Mouse (Mus musculus): ENCODE measurements around the gene Rere.
A peak's percentile ranks its signal among the peaks of the same experiment; 100 is the strongest.

Gene Rere

DNA sequence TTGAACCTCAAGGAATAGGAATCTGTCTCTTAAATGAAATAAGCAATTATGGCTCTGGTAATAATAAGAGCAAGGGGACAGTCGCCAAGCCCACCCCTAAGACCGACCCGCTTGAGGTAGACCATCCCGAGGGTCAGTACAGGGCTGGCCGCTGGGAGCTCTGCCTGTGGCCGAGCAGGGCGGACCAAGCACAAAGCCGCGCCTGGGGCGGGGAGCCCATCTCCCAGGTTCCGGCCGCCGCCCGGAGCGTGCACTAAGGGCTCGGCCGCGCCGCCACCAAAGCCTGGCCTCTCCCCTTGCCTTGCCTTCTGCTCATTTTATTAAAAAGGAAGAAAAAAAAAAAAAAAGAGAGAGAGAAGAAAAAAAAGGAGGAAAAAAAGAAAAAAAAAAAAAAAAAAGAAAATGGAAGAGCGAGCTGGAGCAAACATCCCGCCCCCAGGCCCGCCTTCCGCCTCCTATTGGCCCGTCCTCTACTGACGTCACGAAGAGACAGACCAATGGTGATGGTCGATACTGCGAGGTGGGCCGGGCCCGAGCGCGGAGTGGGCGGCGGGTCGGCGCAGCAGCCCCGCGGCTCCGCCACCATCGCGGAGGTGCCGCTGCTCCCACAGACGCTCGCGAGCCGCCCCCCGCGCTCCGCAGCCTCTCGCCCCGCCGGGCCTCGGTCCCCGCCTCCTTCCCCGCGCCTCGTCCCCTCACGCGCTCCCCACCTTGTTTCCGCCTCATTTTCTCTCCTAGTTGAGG is at the start of gene Rere:
Rere (plus strand) TSS at position 629 of the 744 bp plus-strand sequence.
- peak; percentile 97 for DNase-seq (ENCODE audit: low read depth, low spot score)

DNA sequence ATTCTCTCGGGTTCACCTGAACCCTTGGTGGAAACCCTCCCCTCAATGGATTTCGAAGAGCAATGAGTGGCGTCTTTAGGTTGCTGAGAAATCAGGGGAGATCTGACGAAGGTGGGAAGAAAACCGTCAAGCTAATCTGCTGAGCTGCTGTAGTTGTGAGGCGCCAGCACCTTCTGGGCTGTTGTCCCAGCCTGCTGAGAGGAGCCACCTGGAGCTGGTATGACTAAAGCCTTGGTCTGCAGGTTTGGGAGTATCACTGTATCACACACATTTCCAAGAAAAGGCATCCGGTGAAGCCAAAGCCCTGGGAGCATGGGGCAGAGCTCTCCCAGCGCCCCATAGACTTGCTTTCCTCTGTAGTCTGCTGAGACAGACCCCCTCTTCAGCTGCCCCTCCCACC is 49.6 kb upstream of the Rere start:
- DNase-seq (ENCODE audit: low read depth, low spot score), result peak; percentile 77

DNA sequence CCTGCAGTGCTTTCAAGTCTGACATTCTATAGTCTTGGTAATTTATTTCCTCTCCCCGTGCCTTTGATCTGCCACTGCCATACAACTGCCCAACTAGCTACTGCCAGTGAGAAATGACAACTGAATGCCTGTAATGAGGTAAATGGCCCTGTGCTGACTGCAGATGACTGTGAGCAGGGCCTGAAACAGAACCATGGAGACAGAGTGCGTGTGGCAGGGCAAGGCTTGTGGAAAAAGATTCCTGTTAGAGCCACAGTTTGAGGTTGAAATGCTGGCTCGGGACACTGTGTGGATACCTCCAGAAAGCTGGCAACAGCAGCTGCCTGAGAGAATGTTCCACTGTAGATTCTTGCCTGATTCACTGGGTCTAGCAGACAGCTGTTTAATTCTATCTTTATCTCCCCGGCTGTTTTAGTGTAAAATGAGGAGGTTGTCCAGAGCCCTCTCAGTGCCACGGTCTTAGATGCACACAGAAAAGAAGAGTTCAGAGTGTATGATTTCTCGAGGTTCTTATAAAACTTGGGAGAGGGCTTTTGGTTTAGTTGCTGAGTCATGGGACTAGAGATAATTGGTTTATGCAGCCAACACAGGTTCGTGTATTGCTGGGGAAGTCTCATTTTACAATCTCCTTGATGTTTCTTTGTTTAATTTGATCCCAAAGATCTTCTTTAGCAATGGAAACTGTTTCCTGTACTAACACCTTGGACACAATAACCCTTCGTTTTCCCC is 46.7 kb upstream of the Rere start:
- no peak for DNase-seq (ENCODE audit: low read depth, low spot score)

DNA sequence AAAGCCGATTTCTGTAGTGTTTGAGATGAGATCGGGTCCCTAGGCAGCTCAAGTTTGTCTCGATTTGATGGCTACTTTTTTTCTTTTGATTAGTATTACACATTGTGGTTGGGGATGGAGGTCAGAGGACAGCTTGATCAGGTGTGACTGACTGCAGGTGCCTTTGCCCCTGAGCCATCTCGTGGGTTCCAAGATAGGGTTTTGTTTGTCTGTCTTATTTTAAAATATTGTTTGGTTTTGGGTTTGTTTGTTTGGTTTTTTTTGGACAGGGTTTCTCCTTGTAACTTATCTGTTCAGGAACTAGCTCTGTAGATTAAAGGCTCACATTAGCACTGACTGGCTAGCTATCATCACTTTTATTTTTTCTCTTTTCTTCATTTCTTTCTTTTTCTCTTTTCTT is 45.9 kb upstream of the Rere start:
- DNase-seq (ENCODE audit: low read depth, low spot score), result no peak

DNA sequence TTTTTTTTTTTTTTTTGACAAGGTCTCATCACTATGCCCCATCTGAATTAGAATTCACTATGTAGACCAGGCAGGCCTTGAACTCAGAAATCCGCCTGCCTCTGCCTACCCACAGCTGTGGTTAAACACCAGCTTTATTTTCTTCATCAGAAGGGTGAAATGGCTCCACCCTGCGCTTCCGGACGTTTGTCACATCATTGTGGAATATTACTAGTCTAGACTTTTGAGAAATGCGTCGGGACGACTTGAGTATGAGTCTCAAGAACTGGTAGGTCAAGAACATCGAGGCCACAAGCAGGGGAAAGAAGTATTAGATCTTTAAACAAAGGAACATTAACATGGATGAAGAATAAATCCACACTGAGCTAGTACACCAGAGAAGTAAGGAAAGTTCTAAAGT is 45.4 kb upstream of the Rere start:
- no peak for DNase-seq (ENCODE audit: low read depth, low spot score)

DNA sequence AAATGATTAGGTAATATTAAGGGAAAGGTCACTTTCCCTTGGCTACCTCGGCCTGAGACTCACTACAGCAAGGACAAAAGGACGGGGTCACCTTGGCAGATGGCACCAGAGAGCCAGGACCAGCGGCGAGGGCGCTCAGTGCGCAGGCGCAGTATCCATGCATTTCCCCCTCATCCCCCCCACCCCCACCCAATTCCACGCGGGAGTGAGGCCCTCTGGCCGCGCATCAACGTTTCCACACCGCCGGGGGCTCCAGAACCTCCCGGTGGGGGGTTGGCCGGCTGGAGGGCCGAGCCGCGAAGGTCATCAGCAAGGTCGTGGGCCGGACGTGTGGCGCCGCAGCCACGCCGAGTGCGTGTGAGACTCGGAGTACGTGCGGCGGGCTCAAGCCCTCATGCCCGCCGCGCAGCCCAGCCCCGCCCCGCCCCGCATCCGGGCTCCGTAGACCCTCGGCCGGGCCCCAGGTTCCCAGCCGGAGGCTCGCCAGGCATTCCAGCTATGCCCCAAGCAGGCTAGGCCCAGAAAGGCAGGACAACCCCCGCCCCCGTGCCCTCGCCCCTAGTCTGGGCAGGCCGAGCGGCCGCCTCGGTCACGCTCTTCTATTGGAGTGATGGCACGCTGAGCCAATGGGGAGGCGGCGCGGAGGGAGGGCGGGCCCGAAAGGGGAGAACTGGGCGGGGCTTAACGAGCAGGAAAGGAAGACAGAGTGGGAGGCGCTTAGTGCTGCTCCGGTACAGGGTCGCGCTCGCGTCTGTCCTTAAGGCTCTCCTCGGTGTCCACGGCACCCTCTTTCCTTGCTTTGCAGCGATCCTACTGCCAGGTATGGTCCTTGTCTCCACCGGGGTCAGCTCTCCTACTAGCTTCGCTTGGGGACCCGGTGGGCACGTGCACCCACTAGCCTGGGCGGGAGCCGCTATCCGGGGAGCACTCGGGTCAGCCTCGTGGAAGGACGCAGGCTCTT is 44.6 kb upstream of the Rere start, which contains the start of gene Eno1:
Eno1 (plus strand) TSS at position 201 of the 961 bp plus-strand sequence.
- peak; percentile 97 for DNase-seq (ENCODE audit: low read depth, low spot score)

DNA sequence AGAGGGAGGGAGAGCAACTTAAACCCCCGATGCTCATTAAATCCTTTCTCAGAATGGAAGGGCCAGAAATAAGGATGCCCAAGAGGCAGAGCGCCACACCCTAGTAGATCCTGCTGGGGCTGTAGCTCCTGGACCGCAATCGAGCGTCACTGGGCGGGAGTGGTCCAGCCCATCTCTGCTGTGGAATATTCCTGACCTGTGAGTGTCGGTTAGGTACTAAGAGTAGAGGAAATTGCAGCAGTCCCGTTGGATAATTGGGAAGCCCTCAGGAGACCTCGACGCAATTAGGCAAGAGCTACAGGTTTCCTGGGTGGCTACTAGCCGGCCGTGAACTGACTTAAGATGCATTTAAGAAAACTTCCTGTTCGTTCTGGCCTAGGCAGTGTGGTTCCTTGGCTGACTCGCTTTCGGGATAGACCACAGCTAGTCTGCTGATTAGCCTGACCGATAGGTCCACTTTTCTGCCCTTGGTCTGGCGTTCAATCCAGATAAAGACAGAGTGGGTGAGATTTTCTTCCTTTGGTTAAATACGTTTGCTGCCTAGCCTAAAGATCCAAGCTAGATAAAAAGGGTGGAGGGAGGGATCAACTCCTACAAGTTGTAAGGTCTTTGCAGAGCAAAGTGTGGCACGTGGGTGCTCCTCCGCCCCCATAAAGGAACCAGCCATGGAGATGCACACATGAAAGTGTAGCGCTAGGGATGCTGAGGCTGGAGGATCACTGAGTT is 43.6 kb upstream of the Rere start:
- no peak for DNase-seq (ENCODE audit: low read depth, low spot score)

DNA sequence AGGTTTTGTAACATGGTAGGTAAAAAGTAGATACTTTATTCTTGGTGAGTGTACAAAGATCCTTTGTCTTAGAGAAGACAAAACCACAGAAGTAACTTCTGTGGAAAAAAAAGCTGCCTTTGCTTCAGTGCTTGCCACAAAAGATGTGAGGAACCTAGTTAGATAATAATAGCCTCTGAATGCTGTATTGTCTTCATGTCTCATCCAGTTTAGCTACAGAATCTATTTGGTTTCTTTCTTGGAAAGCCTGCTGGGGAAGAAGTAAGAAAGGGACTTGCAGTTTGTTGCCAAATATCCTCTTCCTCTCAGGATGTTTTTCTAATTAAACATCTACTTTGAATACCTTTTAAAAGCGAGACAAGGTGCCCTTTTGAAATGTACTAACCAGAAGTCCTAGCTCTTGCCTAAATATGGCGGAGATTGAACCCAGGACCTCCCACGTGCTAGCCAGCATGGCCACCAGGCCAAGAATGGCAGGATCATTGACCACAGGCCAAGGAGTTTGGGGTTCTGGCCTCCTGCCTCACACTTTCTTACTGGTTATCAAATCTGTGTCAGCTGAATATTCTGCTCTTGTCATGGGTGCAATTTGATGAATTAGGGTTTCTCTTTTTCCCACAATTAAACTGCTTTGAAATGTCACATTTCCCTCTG is 42.9 kb upstream of the Rere start:
- no peak for DNase-seq (ENCODE audit: low read depth, low spot score)

DNA sequence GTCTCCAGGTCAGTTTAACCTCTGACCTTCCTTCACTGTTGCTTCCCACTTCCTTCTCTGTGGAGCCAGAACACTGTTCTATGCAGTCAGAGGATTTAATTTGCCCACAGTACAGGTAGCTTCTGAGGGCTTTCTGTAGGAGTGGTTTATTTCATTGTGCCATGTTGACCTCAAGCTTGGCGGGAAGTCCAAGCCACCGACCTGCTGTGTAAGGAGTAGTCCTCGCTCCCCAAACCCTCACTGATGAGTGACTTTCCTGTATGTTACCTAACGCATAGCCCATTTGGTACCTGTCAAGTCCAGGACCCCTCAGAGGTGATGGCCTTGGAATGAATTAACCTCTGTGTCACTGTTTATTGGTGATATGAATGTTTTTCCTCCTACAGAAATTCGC is 42.4 kb upstream of the Rere start:
- no peak for DNase-seq (ENCODE audit: low read depth, low spot score)

DNA sequence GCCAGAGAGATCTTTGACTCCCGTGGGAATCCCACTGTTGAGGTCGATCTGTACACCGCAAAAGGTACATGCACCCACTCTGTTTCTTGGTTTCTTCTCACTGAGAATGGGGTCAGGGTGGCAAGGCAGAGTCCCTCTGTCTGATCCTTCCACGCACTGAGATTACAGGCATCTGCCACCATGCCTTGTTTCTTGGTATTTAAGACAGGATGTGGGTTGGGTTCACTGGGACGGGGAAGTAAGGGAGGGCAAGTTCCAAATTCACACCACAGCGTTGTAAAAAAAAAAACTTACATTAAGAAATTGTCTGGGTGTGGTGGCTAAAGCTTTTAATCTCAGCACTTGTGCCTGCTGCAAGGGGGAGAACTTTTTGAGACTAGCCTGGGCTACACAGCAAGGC is 41.9 kb upstream of the Rere start:
- DNase-seq (ENCODE audit: low read depth, low spot score), result no peak

DNA sequence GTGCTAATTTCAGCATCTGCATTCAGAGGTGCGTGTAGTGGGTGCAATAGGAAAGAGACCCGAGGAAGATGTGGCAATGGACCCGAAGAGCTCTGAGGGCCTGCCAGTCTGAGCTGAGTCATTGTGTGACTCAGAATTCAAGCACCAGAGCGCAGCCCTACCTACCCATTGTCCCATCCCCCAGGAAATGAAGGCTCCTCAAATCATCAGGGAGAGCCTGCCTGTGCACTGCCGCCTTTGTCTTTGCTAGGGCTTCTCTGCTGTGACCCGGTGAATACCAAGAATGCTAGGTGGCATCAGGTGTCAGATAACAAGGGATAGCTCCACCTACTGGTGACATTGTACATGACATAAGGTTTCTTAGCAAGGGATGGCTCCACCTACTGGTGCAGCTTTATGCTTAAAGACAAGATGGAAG is 41.5 kb upstream of the Rere start:
- DNase-seq (ENCODE audit: low read depth, low spot score), result peak; percentile 91

DNA sequence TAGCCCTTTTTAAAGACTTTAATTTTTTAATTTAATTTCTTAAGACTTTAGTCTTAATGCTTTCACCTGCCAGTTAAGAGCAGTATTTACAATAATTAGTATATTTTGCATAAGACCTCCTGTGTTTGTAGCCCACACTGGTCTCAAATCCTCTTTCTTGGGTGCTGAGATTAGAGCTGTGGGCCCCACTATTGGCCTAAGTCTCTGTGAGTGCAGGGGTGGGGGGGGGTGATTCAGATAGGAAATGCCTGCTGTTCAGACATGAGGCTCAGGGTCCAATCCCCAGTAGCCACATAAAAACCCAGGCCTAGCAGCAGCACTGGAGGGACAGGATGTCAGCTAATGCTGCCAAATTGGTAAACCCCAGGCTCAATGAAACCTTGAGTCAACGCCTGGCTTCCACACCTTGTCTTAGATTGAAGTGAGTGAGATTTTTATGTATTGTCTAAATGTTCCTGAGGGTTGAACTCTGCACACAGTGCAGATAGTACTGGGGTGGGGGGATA is 41.0 kb upstream of the Rere start:
- no peak for DNase-seq (ENCODE audit: low read depth, low spot score)

DNA sequence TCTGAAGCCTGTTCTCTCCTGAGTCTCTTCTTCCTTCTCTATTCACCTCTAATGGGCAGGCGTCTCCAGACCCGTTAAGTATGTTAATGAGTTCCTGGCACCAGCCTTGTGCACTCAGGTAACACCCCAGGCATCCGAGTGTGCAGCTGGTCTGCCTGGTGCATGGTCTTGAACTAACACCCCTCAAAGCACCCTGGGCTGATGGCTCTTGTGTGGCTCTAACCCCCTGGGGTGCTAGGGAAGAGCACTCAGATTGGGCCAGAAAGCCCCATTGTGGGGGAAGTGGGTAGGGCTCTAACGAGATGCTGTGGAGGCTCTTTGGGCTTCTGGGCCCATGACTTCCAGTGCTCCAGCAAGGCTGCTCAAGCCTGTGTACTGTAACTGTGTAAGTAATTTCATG is 39.7 kb upstream of the Rere start:
- no peak for DNase-seq (ENCODE audit: low read depth, low spot score)

DNA sequence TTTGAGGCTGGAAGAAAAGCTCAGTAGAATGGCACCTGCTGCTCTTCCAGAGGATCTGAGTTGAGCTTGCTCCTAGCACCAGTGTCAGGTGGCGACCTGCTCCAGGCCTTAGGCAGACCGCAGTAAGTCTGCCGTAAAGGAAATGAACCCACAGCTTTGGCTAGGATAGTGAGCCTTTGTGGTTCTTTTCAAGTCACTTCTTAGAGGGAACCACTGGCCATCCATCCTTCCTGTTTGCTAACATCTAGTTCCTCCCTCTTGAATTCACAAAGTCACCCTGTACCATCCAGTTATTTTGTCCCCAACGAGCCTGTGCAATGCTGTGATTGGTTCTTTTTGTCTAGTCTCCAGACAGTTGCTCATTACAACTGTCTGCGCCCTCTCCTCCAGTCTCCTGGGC is 38.7 kb upstream of the Rere start:
- no peak for DNase-seq (ENCODE audit: low read depth, low spot score)

DNA sequence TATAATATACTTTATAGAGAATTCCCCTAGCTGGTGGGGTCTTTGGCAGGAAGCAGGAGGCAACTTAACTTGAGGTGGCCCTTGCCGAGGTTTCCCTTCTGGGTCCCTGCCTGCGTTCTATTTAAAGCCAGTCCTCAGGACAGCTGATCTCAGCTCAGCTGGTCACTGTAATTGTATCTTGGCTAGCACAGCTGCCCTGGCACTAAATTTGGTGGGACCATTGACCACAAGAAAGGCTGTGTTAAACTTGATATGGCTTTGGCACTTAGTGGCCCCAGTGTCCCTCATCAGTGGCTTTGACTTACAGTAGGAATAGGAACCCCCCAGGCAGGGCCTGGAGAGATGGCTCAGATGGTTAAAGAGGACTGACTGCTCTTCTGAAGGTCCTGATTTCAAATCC is 35.6 kb upstream of the Rere start:
- DNase-seq (ENCODE audit: low read depth, low spot score), result peak; percentile 89

DNA sequence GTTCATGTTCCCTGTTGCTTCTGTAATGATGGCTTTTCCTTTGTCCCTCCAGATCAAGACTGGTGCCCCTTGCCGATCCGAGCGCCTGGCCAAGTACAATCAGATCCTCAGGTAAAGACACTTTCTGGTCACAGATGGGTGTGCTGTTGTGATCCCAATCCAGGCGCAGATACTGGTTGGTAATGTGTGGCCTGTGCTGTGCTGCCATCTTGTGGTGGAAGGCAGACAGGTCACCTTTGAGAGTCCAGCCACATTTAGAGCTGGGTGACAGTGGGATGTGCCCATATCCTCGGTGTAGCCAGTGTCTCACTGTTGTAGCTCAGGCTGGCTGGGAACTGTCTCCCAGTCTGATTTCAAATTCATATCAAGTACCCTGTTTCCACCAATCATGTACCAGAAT is 33.4 kb upstream of the Rere start:
- peak; percentile 75 for DNase-seq (ENCODE audit: low read depth, low spot score)

DNA sequence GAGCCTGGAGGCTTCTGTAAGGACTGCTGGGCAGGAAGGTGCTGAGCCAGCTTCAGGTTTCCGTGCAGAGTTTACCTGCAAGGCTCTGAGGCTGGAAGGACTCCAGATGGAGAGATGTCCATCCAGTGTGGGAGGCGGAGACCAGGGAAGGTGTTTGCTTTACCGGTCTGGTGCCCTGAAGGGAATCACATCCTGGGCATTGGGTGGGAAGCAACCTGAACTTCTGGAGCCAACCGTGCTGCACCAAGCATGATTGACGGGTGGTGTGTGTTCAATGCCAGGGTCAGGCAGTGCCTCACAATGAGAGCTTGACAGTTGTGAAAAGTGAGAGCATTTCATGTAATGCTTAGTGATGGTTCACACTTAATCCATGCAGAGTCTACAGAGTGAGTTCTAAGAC is 32.5 kb upstream of the Rere start:
- no peak for DNase-seq (ENCODE audit: low read depth, low spot score)

DNA sequence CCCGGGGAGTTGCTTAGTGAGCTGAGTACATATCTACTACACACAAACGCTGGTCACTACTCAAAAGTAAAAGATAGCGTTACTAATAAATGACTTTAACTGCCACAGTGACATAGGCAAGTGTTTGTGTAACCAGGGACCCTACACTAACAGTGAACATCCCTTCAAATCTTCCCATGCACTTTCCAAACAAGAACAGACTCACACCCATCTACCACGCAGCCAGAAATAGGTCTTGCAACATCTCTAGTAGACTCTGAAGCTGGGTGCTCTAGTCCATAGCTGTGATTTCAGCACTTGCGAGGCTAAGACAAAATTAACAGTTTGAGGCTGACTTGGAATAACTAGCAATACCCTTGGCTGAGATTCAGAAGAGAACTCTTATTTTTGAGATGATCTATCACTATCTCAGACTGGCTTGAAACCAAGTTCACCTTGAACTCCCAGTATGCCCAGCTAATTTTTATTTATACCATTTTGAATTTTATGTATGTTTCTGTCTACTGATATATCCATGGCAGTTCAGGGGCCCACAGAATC is 31.6 kb upstream of the Rere start:
- no peak for DNase-seq (ENCODE audit: low read depth, low spot score)

DNA sequence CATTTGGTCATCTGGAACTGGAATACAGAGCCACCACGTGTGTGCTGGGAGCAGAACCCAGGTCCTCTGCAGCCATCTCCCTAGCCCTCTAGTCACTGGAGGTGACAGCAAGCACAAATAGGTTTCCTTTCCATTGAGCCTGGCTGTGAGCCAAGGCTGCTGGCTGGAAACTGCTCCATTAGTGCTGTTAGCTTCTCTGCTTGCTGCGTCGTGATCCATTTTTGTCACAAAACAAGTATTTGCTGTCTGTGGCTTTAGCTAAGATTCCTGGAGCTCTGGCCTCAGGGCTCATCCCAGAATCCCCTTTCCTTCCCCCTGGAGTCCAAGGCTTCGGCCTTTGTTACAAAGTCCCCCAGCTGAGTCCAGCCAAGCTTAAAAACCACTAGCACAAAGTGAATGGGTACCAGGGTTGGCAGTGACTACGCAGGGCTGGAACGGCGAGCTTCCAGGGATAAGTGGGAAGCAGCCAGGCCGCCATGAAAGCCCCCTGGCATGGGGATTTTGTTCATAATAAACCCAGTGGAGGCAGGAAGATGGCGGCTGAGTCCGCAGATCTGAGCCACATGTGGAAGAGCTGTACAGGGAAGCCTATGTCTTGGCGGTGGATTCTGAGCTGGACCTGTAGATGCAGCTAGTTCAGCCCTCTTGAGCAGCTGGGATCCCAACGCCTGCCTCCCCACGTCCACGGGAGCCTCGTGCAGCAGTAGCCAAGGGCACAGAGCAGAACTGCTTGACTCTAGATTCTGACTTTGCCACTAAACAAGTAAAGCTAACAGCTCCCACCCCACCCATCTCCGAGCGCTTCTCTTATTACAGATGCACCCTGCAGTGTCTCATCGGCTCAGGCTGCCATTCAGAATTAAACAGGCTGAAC is 30.7 kb upstream of the Rere start:
- no peak for DNase-seq (ENCODE audit: low read depth, low spot score)
